Mouse (Mus musculus) hindbrain, embryonic 10.5 days (tissue): ENCODE measurements around the gene Defb42. TPM values are rescaled to one million over a fixed set of nuclear protein-coding genes. Genes with fewer than 3 reads are reported as not detected.
A peak's percentile ranks its signal among the peaks of the same experiment; 100 is the strongest.

Experiments used
- DNase-seq: peaks from one replicate; pipeline ENCODE4 v3.0.0-alpha.2; 2017; ENCODE audit warnings: low spot score
- H3K27ac ChIP-seq: fragments of 300-500 bp; sonication (generic); 2 replicates; pipeline ENCODE4 v1.5.1; 2016; ENCODE audit warnings: mild to moderate bottlenecking, moderate library complexity
- H3K27me3 ChIP-seq: fragments of 300-500 bp; sonication (generic); 2 replicates; pipeline ENCODE4 v1.6.1; 2016; ENCODE audit warnings: mild to moderate bottlenecking; ENCODE audit not compliant: poor library complexity, insufficient read depth, severe bottlenecking
- H3K36me3 ChIP-seq: fragments of 300-500 bp; sonication (generic); 2 replicates; pipeline ENCODE4 v1.6.1; 2016; ENCODE audit warnings: mild to moderate bottlenecking, moderate library complexity
- H3K4me1 ChIP-seq: fragments of 300-500 bp; sonication (generic); replicated peaks from 2 replicates; pipeline ENCODE4 v1.6.1; 2016; ENCODE audit warnings: mild to moderate bottlenecking
- H3K4me3 ChIP-seq: fragments of 300-500 bp; sonication (generic); 2 replicates; pipeline ENCODE4 v1.5.1; 2016; ENCODE audit warnings: mild to moderate bottlenecking, moderate library complexity
- H3K9me3 ChIP-seq: fragments of 300-500 bp; sonication (generic); 2 replicates; pipeline ENCODE4 v1.6.1; 2016; ENCODE audit warnings: mild to moderate bottlenecking, moderate library complexity
- WGBS: fragments of 180-500 bp; shearing (Covaris S2); methylation state at CpG from one replicate; pipeline ENCODE4 v1.1.7; 2016; 5-methylcytosine and 5-hydroxymethylcytosine counted together
- polyA plus RNA-seq: library from polyadenylated mRNA; unstranded; fragments of >200 nt; fragmentation: Nextera tagmentation; extraction: Ambion mirVana; gene quantifications from 2 replicates; pipeline ENCODE4 v1.2.1, GENCODE M21; 2016

The Defb42 gene
- polyA plus RNA-seq, 1 experiment from 2014 or later, result 0.10 TPM

DNA sequence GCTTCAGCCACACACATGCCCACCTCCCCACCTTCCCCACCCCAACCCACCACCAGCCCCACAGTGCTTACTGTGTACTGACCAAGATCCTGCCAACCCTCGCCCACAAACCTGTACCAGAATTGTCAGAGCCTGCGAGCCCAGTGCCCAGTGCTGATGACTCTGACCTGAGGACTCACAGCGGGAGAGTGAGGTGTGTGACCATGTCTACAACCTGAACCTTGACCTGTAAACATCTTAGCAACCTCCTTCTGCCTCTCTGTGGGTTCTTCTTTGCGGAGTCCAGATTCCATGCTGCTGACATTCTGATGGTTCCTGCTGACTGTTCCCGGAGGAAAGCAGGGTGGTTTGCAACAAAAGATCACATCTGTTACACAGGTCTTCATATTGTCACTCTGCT, 18.6 kb downstream of the Defb42 start:
- no peak overlapping the region for H3K4me3 ChIP-seq
- H3K9me3 ChIP-seq, result peaks cover 4% of the 10 kb centered on the region; the same call in 1 of the 2 replicates
- H3K4me1 ChIP-seq, result peaks cover 4% of the 10 kb centered on the region
- 75% methylated on average over 5 of the region's 5 CpGs for WGBS
- H3K27ac ChIP-seq, result no peak overlapping the region
- no peak for DNase-seq
- H3K36me3 ChIP-seq, result no peaks in the 10 kb centered on the region
- no peaks in the 10 kb centered on the region for H3K27me3 ChIP-seq

DNA sequence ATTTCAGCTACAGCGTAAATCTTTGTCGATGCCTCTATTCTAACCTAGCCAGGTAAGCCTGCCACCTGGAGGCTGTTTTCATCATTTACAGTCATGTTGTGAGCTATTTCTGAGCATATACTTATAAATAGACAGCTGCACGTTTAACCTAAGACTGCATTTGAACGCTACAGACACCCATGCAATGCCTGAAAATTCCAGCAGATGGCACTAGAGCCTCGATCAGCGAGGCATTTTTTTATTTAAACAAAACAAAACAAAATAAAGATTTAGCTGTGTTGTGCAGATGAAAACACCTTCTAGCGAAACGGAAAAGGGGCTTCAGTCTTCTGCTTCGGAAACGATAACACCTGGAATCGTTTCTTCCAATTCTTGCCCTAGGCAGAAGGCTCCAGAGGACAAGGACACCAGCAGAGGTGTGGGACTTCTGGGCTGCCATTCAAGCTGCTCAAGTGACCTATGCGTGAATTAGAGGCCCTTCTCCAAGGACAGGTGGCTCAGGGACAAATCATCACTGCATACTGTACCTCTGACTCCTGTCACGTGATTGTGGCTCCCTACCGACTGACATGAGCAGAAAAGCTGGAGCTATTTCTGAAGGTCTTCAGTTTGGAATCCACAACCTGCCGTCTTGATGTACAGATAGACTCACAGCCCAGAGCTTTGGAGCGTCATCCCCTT, 20.0 kb downstream of the Defb42 start:
- 38% methylated on average over 16 of the region's 16 CpGs for WGBS
- Histone ChIP-seq H3K36me3 (no peaks in the 10 kb centered on the region), H3K27me3 (no peaks in the 10 kb centered on the region), H3K4me1 (peaks cover 4% of the 10 kb centered on the region), H3K27ac (peak overlapping the region; percentile 53), H3K4me3 (peak overlapping the region; percentile 20; the same call in 1 of the 2 replicates), H3K9me3 (peaks cover 4% of the 10 kb centered on the region; the same call in 1 of the 2 replicates)
- peak; percentile 68 for DNase-seq

DNA sequence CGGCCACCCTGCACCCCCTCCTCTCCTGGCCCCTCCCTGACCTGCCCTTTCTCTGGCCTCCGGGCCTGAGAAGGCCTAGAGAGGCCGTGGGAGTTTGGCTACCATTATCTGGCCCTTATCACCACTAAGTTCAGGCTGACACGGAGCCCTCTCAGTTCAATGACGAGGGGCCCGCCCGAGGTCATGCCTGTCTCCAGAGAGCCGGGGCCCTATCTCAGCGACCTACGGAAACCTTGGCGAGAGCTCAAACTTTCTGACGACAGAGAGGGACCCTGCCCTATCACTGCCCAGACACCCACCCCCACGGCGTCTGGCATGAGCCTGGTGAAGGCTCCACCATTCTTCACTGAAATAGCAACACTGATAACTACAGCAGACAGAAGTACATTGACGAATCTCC, 20.9 kb downstream of the Defb42 start:
- no peaks in the 10 kb centered on the region for H3K36me3 ChIP-seq
- H3K4me1 ChIP-seq, result peaks cover 4% of the 10 kb centered on the region
- peak overlapping the region; percentile 26 for H3K27ac ChIP-seq
- WGBS, result 80% methylated on average over 15 of the region's 15 CpGs
- no peak for DNase-seq
- H3K27me3 ChIP-seq, result no peaks in the 10 kb centered on the region
- H3K4me3 ChIP-seq, result no peak overlapping the region
- H3K9me3 ChIP-seq, result peaks cover 4% of the 10 kb centered on the region; the same call in 1 of the 2 replicates

Other genes starting within 250 kb of the Defb42 start
- 12.9 and 14.2 TPM in 2 replicates for gene Wdfy2, start 209.3 kb upstream of the Defb42 start, polyA plus RNA-seq
- not detected in 2 replicates for gene Defb48, start 62.5 kb upstream of the Defb42 start, polyA plus RNA-seq
- gene Defb47, start 48.9 kb upstream of the Defb42 start, polyA plus RNA-seq, result not detected in 2 replicates
- gene Defb43, start 35.2 kb upstream of the Defb42 start, polyA plus RNA-seq, result not detected in 2 replicates
- not detected in 2 replicates for gene Defb30, start 3.0 kb downstream of the Defb42 start, polyA plus RNA-seq